Mouse (Mus musculus): ENCODE measurements at regions not wholly inside any gene's neighbourhood (a gene's known extent, or its start where the extent isn't known, plus 50 kb on each side); places are given as distances from the start of the nearest gene placed in this dataset.

GRCm38 (mm10) chr6:31217060-31217541 lies 181.4 kb upstream of the Mkln1 start:
- no peak for ATAC-seq (ENCODE audit: low TSS enrichment)

GRCm38 (mm10) chr6:31217641-31218138 lies 180.8 kb upstream of the Mkln1 start:
- ATAC-seq (ENCODE audit: low TSS enrichment): no peak

DNA sequence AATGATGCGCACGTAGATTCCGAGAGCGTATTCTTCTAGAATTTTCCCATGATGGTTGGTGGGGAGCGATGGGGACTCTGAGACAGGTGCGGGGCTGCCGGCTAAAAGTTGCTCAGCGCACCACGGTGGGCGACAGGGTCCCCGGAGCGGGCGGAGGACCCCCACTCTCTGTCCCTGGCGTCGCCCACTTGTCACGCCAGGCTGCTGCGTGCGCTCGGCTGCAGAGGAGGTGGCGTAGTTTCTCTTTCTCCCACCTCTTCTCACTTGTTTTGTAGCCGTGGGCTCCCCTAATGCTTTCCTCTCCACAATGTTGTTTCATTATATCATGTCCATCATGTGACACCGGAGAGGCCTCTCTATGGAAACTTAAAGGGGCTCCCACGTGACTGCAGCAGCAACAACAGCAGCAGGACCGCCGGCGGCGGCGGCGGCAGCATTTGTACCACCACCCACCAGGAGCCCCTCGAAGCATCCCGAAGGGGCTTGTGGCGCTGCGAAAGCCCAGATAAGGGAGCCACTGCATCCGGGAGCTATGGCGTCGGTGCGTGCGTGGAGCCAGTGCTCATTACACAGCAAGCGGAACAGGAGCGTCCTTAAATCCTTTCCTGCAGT lies 180.3 kb upstream of the Mkln1 start:
- peak; percentile 30 for ATAC-seq (ENCODE audit: low TSS enrichment)

GRCm38 (mm10) chr6:31218880-31219279 lies 179.7 kb upstream of the Mkln1 start:
- ATAC-seq (ENCODE audit: low TSS enrichment): no peak

DNA sequence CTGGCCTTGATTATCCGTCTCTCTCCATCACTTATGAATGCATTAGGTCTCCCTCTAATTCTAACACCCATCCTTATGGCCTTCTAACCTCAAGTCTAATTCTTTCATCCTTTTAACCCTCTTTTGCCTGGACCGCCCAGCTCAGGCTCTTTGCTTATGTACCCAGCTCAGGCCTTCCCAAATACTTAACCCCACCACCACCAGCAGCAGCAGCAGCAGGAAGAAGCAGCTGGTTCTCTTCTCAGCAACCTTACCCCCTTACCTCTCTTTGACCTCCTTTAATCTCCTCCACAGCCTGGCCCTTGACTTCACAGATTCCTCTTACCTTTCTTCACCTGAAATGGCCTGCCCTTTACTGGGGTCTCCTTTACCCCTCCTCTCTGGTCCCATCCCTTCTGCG lies 178.8 kb upstream of the Mkln1 start:
- no peak for ATAC-seq (ENCODE audit: low TSS enrichment)

DNA sequence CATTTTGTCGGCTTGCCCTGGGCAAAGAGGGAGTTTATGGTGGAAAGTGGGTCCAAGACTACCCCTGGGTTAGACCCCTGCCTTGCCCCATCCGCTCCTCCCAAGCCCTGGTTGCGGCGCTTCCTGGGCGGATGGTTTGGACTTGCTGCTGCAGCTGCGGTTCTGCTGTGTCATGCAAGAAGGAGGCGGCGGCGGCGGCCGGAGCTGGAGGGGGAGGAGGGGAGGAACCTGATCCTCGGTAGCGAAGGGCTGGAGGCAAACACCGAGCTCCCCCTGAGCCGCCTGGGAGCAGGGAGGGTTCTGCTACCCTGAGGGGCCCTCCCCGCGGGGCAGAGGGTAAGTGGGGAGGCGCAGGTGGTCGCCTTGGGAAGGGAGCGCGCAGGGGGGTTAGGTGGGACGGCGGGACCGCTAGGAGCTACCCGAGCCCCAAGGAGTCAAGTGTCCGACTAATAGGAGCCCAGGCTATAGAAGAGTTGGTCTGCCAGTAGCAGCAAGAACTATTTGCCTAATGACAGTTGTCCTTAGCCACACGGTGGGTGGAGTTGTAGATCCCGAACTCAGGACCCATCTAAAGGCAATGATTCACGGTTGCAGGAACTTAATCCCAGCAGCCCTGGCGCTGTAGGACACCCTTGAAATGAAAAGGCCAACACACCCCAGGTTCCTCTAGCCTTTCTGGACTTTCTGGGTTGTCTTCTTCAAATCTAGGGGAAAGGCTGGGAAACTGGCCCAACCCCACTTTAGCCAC lies 178.2 kb upstream of the Mkln1 start:
- ATAC-seq (ENCODE audit: low TSS enrichment): peak; percentile 25

GRCm38 (mm10) chr6:31221490-31221889 lies 177.0 kb upstream of the Mkln1 start:
- ATAC-seq (ENCODE audit: low TSS enrichment): no peak

GRCm38 (mm10) chr6:31222024-31222579 lies 176.4 kb upstream of the Mkln1 start:
- no peak for ATAC-seq (ENCODE audit: low TSS enrichment)

DNA sequence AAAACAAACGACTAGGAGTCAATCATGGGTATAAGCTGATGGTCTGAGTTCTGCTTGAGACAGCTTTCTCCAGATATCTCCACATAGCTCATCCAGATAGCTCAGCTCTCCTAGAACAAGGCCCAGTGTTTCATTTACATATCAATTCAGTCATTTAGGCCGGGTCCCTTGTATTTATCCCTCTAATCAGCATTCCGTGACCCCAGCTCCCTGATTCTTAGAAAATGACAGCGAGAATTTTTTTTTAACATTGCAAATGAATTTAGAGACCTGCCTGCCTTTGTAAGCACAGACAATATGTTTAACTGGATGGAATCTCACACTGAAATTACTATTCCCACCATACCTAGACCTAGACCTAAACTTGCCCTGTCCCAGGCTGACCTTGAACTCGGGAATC lies 171.1 kb upstream of the Mkln1 start:
- no peak for ATAC-seq (ENCODE audit: low TSS enrichment)

DNA sequence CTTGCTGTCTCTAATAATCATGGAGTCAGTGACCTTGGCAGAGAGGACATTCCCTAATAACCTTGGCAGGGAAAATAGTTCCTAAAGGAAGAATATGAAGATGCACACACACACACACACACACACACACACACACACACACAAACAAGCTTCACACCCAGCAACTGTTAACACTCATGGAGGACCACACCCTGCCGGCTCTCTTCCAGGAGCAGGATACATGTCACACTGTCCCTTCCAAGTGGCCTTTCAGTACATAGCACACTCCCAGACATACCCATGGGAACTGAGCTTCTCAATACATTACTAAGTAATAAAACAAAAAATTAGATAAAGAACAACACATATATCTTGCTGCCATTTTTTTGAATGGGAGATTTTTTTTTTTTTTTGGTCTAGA lies 170.5 kb upstream of the Mkln1 start:
- ATAC-seq (ENCODE audit: low TSS enrichment): no peak

GRCm38 (mm10) chr6:31231821-31232220 lies 166.7 kb upstream of the Mkln1 start:
- ATAC-seq (ENCODE audit: low TSS enrichment): no peak

DNA sequence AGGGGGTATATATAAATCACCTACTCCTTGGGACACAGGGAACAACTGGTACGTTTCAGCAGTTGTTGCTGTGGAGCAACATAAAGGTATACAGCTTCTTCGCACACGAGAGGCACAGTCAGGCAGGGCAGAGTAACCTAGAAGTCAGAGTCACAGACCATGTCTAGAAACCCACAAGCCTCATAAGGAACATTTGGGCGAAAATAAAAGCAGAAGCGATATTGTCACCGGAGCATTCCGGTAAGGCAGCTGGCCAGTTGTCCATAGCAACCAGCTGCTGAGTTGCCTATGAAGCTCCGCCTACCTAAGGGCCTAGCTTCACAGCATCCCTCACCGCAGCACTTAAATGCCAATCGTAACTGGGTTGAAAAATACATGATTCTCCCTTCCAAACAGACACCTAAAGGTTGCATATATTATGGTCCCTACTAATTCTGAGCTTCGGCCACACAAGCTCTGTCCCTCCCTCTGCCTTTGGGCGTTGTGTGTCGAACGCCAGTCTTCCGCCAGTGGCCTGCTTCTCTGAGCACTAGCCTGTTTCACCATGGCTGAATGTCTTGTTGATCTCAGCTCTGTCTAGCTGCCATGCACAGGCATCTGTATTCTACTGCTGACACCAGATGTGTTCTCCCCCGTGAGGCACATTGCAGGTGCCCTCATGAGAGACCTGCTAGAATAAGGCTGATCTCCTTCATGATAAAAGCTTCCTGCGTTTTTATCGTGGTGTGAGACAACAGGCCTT lies 165.1 kb upstream of the Mkln1 start:
- peak; percentile 42; the same call in 1 of the 2 replicates for ATAC-seq (ENCODE audit: low TSS enrichment)

GRCm38 (mm10) chr6:31240051-31240450 lies 158.5 kb upstream of the Mkln1 start:
- no peak for ATAC-seq (ENCODE audit: low TSS enrichment)

- ATAC-seq (ENCODE audit: low TSS enrichment): no peak
These were observed 148.0 kb upstream of the Mkln1 start for GRCm38 (mm10) chr6:31250526-31250925.

GRCm38 (mm10) chr6:31253251-31253935 lies 145.1 kb upstream of the Mkln1 start:
- ATAC-seq (ENCODE audit: low TSS enrichment): peak; percentile 71

DNA sequence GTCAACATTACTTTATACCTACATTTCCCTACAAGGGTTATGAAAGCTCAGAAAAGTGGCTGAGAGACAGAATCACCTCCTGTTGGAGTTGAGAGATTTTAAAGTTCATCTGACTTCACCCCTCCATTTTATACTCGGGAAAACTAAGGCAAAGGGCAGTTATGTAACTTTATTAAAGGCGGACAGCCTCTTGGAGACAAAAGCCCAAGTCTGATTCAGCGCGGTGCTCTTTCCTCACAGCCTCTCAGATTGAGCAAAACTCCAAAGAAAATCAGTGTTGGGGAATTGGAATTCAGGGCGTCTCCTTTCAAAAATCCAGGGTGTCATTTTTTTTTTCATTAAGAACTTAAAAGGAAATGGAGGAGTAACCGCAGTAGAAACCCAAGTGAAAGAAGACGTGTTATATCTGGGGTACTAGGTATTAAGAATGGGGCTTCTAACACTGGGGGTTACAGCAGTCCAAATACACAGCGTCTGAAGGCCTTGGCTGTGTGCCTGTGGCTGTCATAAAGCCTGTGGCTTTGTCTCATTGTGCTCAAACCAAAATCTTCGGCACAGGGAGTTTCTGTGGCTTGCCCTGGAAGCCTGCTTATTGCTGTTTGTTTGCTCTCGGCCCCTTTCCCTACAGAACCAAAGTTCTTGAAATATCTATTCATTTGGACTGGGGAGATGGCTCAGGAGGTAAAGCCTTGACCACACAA lies 137.7 kb upstream of the Mkln1 start:
- ATAC-seq (ENCODE audit: low TSS enrichment): no peak

GRCm38 (mm10) chr6:31261797-31262540 lies 136.6 kb upstream of the Mkln1 start:
- ATAC-seq (ENCODE audit: low TSS enrichment): no peak

DNA sequence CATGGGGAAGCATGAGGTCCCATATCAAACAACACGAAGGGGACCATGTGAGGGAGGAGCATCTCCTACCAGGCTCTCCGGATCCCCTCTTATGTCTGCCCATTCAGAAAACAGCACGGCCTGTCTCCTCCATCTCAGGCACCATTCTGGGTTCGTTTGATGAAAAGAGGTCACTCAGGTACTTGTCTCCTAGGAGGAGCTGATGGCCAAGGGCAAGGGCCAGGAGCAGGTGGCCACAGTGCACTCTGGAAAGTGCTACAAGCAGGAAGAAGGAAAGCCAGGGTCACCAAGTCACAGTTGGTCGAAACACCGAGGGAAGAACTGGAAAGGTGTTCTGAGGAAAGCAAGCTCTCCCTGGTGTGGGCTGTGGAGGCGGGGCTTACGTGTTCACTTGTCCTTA lies 135.9 kb upstream of the Mkln1 start:
- no peak for ATAC-seq (ENCODE audit: low TSS enrichment)

GRCm38 (mm10) chr6:31263821-31264220 lies 134.7 kb upstream of the Mkln1 start:
- no peak for ATAC-seq (ENCODE audit: low TSS enrichment)

DNA sequence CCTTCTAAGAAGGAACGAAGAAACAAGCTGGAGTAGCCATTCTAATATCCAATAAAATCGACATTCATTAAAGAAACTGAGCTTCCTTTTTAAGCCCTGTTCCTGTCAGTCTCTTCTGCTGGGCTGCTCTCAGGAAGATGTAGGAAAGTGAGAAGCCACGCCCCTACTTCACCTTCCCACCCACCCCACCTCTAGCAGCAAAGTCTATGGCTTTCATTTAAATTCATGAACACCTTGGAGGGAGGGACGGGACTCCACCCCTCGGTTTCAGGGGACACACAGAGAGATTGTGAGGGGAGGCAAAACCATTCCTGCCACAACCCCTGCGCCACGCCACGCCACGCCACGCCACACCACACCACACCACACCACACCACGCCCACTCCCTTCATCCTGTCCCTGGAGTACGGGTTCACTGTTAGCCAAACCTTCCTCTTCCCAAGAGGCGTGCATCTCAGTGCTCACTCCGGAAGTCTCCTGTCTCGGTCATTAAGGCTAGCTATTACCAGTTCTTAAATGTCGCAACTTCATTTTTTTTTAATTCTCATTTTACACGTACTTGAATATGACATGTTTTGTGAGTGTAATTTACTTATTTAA lies 132.0 kb upstream of the Mkln1 start:
- no peak for ATAC-seq (ENCODE audit: low TSS enrichment)
